Mouse (Mus musculus) CD4-positive helper T cell, adult 2 months (primary cell): Measurements from ENCODE around the gene Mmp14.

Experiments used
- DNase-seq: peaks from one replicate; pipeline ENCODE4 v3.0.0-alpha.2; 2012; ENCODE audit warnings: low read depth, missing footprints, low spot score

The Mmp14 gene

DNA sequence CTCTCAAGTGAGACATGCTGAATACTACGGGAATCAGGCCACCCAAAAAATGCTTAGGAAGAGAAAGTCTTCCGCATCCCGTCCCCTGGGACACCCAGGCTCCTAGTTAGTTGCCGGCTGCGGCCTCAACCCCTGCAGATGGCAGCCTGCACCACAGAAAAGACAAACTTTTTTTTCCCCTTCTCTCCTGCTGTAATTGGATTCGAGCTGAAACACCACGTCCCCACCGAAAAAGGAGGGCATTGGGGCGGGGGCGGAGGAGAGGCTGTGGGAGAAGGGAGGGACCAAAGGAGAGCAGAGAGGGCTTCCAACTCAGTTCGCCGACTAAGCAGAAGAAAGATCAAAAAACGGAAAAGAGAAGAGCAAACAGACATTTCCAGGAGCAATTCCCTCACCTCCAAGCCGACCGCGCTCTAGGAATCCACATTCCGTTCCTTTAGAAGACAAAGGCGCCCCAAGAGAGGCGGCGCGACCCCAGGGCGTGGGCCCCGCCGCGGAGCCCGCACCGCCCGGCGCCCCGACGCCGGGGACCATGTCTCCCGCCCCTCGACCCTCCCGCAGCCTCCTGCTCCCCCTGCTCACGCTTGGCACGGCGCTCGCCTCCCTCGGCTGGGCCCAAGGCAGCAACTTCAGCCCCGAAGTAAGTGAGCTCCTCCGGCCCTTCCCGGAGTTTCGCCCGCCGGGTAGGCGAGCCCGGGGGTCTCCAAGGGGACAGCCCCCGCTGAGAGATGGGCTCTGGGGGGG lies at the start of gene Mmp14:
TSS of gene Mmp14 (plus strand) at position 279 of the 744 bp plus-strand sequence.
- no peak for DNase-seq

DNA sequence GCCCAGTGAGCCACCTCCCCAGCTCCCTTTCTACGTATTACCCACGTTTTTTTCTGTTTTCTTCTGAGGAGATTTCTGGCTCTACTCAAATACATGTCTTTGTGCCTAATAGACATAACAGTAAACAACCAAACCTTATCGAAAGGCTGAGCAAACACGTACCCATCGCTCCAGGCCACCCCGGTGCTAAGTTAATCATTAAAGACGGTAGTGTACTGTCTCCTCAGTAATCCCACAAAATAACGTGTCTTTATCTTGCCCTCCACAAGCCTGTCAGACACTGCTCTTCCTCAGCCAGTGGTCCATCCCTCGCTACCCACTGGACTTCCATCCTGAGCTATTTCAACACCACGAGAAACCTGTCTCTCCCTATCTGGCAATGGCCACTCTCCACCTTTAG lies 49.6 kb upstream of the Mmp14 start:
- DNase-seq, result no peak

GRCm38 (mm10) chr14:54382641-54383040 lies 48.8 kb upstream of the Mmp14 start:
- no peak for DNase-seq

- no peak for DNase-seq
Observed at GRCm38 (mm10) chr14:54383355-54383771, 48.0 kb upstream of the Mmp14 start.

DNA sequence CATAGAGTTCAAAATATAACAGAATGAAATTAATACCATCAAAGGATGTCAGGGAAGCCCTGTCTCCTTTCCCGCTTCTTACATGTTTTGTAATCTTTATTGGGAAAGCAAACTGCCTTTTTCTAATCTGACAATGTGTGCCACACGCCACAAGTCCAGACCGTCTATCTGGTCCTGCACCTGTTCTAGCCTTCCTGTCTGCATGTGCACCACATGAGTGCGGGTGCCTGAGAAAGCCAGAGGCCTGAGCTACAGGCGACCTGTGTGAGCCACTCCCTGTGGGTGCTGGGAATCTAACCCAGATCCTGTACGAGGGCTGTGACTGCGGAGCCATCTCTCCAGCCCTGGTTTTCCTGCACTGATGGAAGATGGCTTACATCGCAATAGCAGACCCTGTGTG lies 47.0 kb upstream of the Mmp14 start:
- DNase-seq, result no peak

- no peak for DNase-seq
Observed at GRCm38 (mm10) chr14:54385968-54386618, 45.3 kb upstream of the Mmp14 start.

DNA sequence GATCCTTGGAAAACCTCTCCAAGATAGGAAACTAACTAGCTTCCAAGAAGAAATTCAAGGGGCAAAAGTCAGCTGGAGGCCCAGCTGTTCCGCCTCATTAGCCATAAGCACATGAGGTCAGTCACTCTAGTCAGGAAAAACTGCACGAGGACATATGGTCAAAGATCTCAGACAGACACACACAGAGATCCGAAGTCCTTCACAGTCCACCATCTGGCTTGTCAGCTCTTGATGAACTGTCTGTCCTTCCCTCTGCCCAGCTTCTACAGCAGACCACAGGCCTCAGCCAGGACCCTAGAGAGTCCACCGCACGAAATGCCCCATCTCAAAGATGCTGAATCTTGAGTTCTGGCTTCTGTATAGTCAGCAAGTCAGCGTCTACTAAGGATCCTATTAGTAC lies 43.9 kb upstream of the Mmp14 start:
- no peak for DNase-seq

DNA sequence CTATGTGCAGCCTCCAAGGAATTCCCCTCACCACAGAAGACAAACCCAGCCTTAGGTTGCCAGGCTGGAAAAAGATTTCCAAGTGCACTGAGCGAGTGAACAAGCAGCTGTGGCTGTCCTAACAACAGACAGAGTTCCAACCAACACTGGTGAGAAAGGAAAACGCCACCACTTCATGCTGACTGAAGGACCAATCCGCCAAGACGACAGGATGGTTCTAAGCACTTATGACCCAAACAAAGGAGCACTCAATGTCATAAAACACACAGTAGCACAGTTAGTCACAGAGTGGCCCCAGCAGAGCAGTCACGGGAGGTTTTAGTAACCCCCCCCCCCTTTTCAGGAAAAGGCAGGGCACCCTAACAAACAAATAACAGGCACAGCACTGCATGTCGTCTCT lies 40.6 kb upstream of the Mmp14 start:
- no peak for DNase-seq

DNA sequence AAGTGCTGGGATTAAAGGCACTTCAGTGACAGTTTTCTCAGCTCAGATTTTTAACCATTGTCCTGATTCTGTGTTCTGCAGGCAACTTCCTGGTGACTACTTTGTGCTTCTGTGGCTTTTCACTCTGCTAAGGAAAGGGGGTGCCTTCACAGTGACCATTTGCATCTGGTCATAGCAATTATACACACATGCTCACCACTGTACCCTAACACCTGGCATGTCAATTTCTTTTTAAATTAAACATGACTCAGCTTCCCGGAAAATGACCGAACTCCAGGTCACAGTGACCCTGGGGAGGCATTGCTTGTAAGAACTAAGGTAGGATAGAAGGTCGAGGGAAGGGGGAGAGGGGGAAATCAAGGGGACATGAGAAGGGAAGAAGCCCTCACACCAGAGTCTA lies 37.6 kb upstream of the Mmp14 start:
- DNase-seq, result no peak

- DNase-seq, result no peak
Observed at GRCm38 (mm10) chr14:54394309-54394708, 37.1 kb upstream of the Mmp14 start.

DNA sequence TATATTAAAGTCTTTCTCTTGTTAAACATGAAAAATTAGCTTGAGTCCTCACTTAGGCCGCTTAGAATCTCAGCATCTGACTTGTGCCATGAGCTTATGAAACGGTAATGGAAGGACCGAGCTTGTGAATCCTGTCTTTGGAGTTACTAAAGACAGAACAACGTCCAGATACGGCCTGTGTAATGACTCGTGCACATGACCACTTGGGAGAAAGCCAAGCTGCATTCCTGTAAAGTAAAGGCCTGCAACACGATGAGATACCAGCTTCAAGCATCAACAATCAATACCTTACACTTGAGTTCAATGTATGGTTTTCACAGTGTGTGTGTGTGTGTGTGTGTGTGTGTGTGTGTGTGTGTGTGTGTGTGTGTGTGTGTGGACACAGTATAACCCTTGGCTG lies 34.7 kb upstream of the Mmp14 start:
- no peak for DNase-seq

DNA sequence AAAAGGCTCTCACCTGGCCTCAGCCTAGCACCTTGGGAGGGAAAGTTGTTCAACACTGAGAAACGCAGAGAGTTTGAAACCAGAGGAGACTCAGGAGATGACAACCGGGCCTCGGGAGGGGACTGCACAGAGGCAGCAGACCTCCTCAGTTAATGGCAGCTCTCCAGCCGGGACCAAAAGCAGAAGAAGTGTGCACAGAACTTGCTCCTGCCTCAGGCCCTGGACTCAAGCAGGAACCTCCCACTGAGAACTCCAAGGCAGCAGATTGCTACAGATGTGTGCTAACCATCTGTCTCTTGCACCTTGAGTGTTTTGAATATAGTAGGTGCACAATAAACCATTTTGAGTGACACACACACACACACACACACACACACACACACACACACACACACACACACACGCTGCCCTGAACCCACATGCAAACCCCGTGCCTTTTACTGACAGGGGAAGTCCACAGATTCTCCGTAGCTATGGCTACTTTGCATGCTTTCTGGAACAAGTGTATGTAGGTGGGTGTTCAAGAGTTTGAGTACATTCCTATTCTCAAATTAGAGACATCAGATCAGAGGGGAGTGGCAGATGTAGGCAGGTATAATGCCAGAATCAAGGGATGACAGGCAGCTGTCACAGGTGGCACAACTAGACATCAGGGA lies 33.4 kb upstream of the Mmp14 start:
- DNase-seq, result peak; percentile 49

DNA sequence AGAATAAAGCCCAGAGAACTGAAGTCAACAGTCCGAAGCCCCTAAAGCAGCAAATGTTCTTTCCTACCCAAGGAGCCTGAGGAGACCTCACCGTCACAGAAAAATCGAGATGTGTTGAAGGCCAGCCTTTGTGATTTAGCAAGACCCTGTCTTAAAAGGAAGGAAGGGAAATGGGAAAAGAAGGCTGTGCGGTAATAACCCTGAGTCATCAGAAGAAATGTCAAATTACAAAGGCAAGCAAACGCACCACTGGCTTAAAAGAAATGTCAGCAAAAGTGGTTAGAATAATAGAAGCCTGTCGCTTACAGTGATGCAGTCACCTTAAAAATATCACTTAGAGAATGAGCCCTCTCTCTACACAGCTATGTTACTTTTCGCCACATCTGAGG lies 32.9 kb upstream of the Mmp14 start:
- peak; percentile 22 for DNase-seq

DNA sequence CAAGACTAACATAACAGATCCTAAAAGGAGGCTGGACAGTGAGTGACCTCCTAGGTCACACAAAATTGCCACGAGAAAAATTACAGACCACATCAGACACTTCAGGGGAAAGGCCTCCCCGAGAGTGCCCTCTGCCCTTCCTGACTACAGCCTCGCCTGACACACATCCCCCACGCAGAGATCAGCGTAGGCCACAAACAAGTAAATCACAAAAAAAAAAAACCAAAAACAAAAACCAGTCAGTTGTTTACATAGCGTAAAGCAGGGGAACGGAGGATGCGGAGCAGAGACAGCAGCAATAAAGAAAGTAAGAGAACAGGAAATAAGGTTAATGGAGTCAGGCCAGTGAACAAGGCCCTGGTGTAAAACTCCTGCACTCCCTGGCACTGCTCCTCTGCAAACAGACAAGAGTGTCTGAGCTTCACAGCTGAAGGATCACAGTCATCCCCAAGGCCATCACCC lies 32.5 kb upstream of the Mmp14 start:
- peak; percentile 33 for DNase-seq

DNA sequence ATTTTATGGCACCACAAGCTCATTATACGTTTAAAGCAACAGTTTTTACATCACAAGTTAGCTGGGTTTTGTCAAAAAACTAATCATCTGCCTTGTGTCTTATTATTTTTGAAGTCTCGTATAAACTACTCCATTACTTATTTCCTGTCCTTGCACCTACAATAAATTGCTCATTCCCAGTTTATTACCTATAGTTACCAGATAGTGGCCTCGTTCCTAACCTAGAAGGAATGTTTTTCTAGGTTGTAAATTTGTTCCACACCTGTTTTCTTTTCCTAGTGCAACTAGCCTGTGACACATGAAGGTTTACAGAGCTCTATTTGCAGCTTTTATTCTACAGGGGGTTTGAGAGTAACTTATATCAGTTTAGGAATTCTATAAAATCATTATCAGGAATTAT lies 29.7 kb upstream of the Mmp14 start:
- no peak for DNase-seq

- no peak for DNase-seq
Observed at GRCm38 (mm10) chr14:54408336-54409056, 22.9 kb upstream of the Mmp14 start.

DNA sequence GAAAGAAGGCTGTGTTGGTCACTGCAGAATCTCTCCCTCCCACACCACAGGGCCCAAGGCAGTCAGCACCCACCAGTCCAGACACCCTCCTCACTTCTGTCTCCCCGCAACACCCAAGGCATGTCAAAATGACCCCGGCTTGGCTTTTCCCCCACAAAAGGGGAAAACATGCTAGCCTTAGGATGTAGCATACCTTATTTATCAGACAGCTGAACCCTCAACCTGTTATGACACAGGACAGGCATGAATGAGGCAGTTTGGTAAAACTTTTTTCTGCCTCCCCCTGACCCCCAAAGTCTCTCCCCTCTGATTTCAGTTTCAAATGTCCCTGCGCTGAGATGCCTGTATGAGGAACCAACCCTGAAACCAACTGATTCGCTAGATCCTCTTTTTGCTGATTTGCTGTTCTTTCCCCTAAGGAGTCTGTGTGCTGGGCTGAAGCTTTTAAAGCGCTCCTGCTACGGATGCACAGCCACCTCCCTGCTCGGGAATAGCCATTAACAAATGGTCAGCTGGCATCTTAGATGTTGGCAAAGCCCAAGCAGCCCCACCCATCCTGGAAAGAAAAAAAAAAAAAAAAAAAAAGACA lies 22.3 kb upstream of the Mmp14 start:
- no peak for DNase-seq

DNA sequence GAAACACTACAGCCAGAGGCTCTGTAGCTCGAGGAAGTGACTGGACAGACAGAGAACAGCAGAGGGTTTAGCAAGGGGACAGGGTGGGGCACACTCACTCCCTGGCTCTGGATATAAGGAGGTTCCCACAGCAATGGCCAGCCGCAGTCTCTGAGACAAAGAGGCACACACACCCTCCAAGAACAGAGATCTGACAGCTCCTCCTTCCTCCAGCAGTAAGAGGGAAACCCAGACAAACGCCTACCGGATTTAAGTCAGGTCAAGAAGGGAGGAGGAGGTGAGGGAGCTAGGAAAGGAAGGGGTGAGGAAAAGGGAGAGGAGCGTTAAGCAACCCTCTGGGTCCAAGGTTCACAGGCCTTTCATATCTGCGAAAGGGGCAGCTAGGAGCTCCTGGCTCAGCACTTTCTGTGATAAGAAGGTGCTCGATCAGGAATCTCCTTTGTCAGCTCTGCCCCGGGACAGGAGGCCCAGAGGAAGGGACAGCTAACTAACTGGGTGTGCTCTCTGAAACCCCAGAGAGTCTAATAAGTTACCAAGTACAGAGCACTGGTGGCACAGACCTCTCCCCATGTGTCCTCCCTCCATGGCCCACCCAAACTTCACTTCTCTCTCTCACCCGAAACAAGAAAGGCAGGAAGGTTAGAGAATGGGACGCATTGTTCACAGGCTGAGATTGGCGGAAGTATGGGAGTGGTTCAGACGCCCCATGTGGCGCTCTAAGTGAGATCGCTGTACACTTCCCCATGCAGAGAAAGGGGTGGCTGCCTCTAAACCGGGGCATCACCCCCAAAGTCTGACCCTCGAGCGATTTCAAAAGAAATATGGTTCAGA lies 21.2 kb upstream of the Mmp14 start:
- no peak for DNase-seq

DNA sequence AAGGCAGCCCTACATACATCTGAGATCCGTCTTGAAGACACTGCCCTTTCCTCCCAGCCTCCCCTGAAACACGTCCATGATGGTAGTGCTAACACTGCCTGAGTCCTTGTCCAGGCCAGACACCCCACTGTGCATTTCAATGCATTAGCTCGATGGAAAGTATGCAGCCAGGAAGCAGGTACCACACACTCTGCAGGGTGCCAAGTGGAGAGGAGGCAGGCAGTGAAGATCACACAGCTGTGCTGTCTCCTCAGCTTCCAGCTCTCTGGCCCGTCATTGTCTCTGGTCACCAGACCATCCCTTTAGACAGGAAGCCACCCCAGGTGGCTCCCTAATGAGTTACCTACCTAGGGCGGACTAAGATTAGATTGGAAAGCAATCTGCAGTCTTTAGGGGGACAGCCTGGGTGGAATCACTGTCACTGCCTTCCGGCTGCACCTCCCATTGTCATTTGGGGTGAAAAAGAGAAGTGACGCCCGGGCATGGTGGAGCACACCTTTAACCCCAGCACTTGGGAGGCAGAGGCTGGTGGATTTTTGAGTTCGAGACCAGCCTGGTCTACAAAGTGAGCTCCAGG lies 19.3 kb upstream of the Mmp14 start:
- DNase-seq, result no peak

DNA sequence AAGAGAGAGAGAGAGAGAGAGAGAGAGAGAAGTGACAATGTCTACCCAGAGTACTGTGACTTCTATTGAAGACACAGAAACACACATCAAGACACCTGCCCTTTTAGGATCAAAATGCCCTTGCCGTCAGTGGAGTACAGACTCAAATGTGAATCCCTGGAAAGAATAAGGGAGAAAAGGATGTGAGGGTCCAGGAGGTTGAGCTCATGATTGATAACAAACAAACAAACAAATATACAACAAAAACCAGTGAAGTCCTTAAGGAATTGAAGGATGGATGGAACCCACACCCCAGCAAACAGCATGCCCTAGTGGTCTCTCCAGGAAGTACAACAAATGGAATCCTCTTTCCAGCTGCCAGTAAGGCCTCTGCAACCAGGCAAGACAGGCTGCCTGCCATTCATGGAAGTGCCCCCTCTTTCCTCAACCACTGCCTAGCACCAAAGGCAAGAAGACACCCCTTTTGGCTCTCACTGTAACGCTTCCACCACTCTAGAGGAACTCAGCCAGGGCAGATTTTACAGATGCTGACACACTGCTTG lies 18.7 kb upstream of the Mmp14 start:
- peak; percentile 35 for DNase-seq
